Mouse (Mus musculus) inflammation-experienced regulatory T-cells (primary cell): Measurements from ENCODE around the gene Cabcoco1. TPM values are rescaled to one million over a fixed set of nuclear protein-coding genes. Genes with fewer than 3 reads are reported as not detected.

Source experiments
- polyA plus RNA-seq, 2 experiments: library from polyadenylated mRNA; unstranded; fragments of 100-300 nt; shearing (Covaris generic); gene quantifications; one replicate each; pipeline ENCODE4 v1.2.1; 2017

Cabcoco1 gene
- 1 to 10 TPM; 2.6 to 3.7 TPM for polyA plus RNA-seq

DNA sequence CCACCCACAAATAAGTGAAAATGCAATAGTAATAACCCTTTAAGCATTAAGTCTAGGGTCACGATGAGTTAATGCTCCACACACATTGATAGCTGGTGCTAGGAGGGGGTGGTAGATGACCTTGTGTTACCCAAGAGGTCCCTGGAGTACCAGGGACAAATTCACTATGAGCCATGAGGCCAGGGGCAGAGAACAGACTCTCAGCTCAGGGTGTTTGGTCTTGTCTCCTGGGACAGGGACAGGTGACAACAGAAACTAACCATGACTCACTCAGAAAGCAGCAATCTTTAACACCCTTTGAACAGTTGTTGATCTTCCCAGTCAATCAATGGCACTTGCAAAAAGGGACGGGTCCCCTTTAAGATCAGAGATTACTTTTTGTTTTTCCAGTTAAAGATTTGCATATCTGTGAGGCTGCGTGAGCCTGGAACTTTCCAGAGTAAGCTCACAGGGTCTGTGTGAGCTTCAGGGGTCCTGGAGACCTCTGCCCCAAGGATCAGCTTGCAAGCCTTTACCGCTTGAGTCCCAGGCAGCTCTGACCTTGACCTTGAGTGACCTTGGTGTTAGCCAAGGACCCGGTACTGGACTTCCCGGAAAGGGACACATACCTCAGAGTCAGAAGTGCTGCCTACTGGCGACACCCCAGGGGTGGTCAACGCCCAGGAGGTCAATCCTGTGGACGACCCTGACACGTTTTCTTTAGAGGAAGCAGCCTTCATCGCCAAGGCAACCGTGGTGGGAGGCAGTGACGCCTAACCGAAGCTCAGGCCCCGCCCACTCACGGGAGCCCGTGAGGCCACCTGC is at the start of gene Cabcoco1:
Gene Cabcoco1, minus strand, starts transcription at position 758 of the 804 bp plus-strand sequence.

Other genes with a start within 250 kb of the Cabcoco1 start
- gene Tmem26, start 181.8 kb upstream of the Cabcoco1 start, polyA plus RNA-seq: under 1 TPM; 0.71 to 0.80 TPM